Mouse (Mus musculus): ENCODE measurements around the gene E030018B13Rik.

The E030018B13Rik gene

GRCm38 (mm10) chr7:63897655-63898054 lies 19.0 kb upstream of the E030018B13Rik start:
- no peak for DNase-seq (ENCODE audit: low read depth, low spot score)

DNA sequence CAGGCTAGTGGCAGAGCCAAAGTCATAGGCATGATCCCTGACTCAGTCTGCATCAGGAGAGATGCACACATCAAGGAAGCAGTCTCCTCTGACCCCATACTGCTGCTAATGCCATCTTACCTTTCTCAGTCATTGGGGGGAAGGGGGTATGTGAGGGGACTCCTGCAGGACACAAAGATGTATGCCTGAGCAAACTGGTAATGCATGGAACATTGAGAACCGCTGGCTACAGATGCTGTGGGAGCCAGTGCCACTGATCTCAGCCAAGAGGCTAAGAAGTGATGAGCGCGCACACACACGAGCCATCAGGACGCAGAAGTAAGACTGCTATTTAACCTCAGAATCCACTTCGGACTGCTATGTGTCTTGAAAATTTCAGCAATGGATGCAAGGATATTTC lies 18.5 kb upstream of the E030018B13Rik start:
- DNase-seq (ENCODE audit: low read depth, low spot score): no peak

- DNase-seq (ENCODE audit: low read depth, low spot score): no peak
Observed at GRCm38 (mm10) chr7:63899925-63900324, 16.7 kb upstream of the E030018B13Rik start.

DNA sequence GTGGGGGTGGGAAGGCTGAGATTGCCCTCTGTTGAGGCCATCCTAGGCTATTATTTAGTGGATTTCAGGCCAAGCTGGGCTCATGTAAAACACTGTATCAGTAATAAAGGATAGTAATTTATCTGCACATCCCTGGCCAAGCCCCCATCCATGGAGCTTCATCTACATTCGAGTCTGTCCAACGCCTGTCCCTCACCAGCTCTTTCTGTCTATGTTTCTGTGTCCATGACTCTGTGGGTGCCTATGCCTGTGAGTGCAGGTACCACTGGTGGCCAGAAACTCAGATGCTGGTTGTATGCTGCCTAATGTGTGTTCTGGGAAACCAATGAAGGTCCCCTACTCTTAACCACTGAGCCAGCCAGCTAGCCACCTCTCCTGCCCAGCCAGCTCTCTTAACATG lies 16.2 kb upstream of the E030018B13Rik start:
- no peak for DNase-seq (ENCODE audit: low read depth, low spot score)

GRCm38 (mm10) chr7:63901346-63901745 lies 15.3 kb upstream of the E030018B13Rik start:
- no peak for DNase-seq (ENCODE audit: low read depth, low spot score)

DNA sequence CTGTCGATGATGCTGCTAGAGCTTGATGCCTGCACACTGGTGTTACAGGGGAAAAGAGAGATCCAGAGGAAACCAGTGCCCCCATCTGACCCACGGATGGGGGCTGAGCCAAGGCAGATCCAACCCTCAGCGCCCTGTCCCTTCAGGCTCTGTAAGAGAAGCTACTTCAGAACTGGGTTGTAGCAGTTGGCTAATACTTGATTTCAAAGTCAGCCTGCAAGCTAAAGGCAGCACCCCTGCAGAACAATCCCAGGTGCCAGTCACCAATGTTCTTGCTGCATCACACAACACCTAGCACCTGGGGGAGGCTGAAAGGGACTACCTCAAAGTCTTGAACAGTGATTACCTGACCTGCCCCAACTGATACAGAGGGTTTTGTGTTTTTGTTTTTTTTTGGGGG lies 14.7 kb upstream of the E030018B13Rik start:
- DNase-seq (ENCODE audit: low read depth, low spot score): no peak

GRCm38 (mm10) chr7:63902604-63903210 lies 13.9 kb upstream of the E030018B13Rik start:
- no peak for DNase-seq (ENCODE audit: low read depth, low spot score)

DNA sequence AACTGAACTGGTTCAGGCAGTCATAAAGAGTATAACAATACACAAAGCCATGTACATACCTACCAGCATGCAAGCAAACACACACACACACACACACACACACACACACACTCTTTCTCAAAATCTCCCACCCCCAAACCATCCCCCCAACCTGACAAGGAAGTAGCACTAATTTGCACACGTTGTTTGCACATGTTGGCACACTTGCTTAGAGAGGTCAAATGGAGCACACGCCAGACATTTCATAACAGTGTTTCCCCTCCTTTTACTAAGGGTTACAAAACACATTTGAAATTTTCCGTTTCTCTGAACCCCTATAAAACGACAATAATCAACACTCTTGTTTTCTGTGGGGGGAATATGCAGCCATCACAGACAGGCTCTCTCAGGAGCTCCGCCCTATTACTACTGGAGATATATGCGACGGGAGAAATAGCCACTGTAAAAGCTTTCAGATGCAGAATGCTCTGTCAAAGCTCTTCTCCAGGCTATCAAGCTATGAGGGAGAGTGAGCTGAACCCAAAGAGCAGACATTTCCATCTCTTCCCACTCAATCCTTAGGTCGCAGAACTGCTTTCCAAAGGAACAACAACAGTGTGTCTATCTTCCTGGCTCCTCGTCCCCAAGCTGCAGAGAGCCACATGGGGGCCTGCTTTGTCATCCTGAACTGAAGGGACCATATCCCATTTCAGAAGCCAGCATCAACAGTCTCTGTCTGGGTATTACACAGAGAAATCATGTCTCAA lies 12.8 kb upstream of the E030018B13Rik start:
- no peak for DNase-seq (ENCODE audit: low read depth, low spot score)

DNA sequence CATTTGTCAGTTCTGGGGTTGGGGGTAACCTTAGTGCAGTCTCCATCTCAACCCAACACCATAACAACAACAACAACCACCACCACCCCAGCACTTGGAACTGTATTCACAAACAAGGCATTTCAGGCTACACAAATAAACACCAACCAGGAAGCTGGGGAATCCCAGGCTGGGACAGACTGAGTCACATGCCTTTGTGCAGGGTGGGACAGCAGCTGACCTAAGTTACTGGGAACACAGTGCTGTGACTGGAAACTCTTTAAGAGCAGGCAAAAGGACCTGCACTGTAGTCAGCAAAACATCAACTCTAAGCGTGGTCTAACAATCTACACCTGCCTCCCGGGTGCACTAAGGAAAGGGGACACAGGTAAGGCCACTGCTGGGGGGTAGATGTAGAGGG lies 11.5 kb upstream of the E030018B13Rik start:
- no peak for DNase-seq (ENCODE audit: low read depth, low spot score)

DNA sequence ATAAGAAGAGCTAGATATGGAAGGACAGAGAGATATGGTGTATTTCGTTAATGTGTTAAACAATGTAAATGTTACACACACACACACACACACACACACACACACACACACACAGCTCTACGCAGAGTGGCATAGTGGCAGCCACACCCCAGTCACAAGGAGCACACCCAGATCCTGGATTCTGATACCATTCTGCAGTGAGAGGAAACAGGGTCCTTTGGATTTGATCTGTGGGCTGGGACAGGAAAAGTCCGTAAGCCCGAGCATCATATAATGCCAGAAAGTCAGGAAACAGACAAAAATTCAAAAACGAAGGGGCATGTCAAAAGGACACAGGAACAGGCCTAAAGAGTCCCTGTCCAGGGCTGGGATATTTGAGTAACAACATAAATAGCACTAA lies 11.0 kb upstream of the E030018B13Rik start:
- DNase-seq (ENCODE audit: low read depth, low spot score): no peak

GRCm38 (mm10) chr7:63907778-63908495 lies 8.7 kb upstream of the E030018B13Rik start:
- no peak for DNase-seq (ENCODE audit: low read depth, low spot score)

DNA sequence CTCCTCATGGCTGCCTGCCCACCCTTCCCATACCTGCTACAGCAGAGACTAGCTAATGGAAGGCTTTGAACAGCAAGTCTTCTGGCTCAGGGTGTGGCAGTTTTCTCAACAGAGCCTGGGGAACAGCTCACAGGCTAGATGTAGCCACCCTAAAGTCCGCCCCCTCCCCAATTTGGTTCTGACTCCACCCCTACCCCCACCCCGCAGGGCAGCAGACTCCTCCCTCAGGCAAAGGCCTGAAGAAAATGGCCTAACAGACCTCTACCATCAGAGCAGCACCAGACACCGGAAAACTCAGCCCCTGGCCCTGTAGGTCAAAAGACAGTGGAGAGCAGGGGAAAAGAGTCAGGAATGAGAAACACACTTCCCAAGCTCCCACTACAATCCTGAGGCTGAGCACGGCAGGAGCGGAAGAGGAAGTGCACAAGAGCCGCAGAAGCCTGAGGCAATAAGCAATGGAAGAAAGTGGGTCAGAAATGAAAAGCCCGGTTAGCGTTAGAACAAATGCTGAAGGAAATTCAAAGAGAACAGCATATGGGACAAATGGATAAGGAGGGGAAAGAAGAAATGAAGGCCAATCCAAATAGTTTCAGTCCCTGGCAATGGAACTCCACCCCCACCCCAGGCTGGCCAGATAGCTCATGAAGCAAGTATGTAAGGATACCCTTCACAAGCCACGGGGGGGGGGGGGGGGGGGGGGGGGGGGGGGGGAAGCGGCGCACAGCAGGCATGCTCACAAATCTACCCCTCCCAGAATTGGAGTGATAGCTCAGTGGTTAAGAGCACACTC lies 8.0 kb upstream of the E030018B13Rik start:
- no peak for DNase-seq (ENCODE audit: low read depth, low spot score)

DNA sequence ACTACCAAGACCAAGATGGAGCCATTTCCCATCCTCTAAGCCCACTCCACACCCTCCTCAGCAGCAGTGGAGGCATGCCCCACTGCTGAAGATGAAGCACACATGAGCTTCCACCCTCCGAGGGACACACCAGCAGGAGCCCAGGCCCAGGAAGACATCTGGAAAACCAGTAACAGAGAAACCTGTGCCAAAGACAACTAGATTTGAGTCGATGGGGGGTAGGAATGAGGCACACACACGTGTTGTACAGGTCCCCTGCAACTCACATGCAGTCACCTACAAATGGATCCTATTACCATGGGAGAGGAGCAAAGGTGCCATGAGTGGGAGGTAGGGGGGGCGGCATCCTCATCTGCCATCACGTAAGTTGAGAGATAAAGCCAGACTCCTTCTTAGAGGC lies 6.4 kb upstream of the E030018B13Rik start:
- no peak for DNase-seq (ENCODE audit: low read depth, low spot score)

DNA sequence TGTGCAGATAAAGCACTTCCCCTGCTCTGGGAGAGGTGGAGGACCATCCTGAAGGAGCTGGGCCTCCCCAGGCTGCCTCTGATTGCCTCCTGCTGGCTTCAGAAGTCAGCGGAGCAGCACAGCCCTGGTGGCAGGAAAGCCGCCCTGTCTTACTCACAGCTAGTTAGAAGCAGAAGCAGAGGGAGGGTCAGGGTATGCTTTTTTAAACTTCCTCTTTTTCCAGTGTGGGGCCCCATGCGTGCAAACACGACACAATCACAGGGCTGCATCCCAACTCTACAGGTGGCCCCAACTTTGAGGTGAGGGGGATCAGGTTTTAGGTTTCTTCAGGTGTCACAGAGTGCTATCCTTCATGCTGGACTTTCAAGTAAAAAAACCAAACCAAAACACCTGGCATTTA lies 5.7 kb upstream of the E030018B13Rik start:
- DNase-seq (ENCODE audit: low read depth, low spot score): no peak

DNA sequence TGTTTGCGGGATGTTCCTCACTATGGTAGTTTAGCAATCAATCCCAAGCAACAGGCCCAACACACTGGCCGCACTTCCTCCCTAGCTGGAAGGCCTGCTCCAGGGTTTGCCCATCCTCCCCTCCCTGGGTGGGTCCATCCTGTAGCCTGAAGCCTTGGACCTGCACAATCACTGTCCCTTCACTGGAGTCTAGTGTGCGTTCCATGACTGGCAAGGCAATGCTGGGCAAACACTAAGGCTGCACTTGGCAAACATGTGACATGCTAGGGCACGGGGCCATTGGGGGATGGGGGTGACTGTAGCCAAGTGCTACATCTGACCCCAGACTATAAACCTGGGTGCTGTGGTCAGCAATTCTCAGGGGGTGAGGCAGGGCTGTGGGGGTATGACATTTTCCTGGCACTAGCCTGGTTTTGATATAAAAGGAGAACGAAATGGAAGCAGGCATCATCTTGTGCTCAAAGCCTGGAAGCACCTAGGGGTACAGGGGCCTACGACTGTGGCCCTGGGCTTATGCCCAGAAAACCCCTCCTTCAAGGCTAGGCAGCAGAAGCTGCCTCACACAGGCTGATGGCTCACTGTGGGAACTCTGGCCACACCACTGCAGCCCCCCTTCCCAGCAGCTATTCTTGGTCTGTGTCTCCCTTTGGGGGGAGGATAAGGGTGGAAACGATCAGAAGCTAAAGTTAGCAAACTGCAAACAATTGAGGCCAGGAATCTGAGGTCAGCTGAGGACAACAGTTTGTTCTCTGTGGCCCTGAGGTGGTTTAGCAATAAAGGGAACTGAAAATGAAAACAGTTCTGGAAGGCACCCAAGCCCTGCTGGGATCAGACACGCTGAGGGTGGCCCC lies 5.0 kb upstream of the E030018B13Rik start:
- DNase-seq (ENCODE audit: low read depth, low spot score): no peak

GRCm38 (mm10) chr7:63912234-63912810 lies 4.3 kb upstream of the E030018B13Rik start:
- DNase-seq (ENCODE audit: low read depth, low spot score): no peak

DNA sequence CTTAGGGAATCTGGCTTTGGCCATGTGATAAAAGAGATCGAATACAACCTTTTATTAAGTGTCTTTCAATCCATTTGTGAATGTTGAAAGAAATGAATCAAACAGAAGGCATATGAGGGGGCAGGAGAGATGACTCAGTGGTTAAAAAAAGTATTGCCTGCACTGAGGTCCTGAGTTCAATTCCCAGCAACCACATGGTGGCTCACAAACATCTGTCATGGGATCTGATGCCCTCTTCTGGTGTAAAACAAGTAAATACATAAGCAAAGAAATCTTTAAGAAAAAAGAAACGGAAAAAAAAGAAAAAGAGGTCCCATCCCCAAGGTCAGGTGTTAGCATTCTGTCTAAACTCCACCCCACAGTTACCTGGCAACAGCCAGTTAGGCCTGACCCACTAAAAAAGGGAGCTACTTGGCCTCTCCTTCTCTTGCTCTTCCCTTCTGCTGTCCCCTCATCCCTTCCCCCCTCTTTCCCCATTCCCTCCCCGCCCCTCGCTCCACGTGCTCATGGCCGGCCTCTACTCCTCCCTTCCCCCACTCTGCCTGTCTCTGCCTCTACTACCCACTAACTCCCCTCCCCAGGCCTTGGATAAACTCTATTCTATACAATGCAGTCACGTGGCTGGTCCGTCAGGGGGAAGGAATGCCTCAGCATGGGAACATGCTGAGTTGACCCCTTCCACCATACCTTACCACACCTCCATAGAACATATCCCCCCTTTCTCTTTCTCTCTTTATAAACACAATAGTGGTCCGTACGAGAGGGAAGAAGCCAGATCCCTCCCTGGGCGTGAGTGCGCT lies 3.5 kb upstream of the E030018B13Rik start:
- DNase-seq (ENCODE audit: low read depth, low spot score): no peak

GRCm38 (mm10) chr7:63913724-63914692 lies 2.6 kb upstream of the E030018B13Rik start:
- DNase-seq (ENCODE audit: low read depth, low spot score): no peak

DNA sequence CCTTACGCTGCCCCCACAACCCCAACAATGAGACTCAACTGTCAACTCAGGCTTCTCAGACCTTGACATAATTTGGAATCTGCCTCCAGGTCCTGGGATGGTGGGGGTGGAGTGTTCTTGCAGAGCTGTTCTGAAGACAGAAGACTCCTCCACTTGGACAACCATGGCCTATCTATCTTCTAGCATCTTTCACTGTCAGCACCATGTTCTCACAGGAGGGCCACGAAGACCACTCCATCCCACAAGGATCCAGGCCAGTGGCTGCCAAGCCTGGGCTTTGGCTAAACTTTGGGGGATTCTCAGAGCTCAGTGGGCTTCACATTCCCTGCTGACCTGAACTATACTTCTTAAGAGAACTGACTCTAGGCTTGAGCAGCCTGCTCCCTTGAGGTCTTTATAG lies 1.8 kb upstream of the E030018B13Rik start:
- DNase-seq (ENCODE audit: low read depth, low spot score): no peak
